Mouse (Mus musculus) cerebellum, adult 11-12 months (tissue): ENCODE results near the gene Baat.
"Not testable (repeated sequence)": the region's sequence is repeated elsewhere in the genome, so short reads cannot be mapped to it uniquely, and the experiment has no call there.

Experiments used
- DNase-seq: peaks from one replicate; pipeline ENCODE4 v3.0.0; 2022

Baat gene

DNA sequence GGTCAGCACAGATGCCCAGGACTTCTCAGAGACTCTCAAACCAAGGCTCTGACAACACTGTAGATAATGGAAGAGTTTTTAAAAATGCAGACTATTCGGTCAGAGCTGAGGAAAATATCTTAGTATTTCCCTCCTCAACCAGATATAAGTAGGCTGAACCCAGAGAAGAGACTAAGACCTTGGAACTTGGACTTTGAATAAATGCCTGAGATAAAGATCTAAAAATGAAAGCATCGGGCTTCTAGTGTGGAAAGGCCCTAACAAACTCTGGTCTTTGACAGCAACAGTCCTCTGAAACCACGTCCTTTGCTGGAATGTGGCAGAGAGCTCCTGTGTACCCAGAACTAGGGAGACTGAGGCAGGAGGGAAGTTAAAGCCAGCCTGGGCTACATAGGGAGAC, at the start of gene Baat:
TSS of gene Baat (minus strand) at position 172 of the 400 bp plus-strand sequence.
- no peak for DNase-seq

DNA sequence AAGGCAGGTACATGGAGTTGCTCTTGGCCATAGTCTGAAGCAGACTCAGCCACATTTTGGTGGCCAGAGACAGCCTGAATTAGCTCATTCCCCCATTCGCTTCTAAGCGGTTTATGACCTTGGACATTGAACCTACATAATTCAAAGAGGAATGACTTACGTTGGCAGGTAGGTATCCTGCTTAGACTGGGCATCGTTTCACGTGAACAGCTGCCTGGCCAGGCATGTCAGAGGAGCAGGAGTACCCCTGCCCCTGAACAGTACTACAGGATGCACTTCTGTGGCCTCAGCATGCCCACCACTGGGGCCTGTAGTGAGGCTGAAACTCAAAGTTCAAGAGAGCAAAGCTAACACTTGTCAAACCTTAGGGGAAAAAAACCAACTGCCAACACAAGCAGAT, 47.0 kb upstream of the Baat start:
- DNase-seq, result no peak

DNA sequence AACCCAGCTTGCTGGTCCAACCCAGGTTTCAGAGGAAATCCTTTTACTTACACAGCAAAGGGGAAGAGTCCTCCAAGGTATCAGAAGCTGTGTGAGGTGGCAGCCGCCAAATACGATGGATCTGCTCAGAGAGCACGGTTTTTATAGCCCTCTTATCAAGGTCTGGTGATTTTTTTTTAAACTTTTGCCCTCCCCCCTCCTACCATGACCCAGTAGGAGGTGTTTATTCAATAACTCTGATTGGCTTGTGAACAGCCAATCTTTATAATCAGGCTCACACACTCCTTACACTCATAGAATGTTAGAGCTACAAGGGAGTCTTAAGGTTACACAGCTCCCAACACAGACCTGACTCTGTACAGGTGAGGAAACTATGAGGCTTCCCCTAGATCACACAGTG, 43.0 kb upstream of the Baat start, which contains the start of gene Aldob:
TSS of gene Aldob (minus strand) at position 164 of the 400 bp plus-strand sequence.
- no peak for DNase-seq

DNA sequence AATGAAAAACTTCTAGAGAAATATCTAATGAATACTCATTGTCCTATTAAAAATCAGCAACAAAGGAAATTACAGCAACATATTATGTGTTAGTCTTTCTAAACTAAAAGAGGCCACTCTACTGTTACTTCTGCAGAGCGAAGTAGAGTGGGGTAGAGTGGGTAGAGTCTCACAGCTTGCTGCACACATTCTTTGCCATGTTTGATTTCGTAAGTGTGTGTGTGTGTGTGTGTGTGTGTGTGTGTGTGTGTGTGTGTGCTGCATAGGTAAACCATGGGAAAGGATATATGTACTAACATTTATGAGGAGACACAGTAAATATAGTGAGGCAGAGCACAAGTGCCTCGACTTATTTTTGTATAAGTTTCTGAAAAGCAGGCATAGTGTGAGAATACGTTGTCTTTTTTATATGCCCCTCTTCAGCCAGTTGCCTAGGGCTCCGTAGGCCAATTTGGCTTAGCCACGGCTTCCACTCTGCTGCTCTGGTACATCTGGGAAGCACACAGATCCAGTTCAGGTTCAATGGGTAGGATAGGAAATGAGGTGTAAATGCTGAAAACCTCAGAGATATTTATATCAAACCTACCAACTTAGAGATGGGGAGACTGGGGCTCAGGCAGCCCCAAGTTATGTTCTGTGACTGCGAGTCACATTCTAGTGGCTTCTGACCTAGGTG, 41.3 kb upstream of the Baat start:
- DNase-seq, result no peak

DNA sequence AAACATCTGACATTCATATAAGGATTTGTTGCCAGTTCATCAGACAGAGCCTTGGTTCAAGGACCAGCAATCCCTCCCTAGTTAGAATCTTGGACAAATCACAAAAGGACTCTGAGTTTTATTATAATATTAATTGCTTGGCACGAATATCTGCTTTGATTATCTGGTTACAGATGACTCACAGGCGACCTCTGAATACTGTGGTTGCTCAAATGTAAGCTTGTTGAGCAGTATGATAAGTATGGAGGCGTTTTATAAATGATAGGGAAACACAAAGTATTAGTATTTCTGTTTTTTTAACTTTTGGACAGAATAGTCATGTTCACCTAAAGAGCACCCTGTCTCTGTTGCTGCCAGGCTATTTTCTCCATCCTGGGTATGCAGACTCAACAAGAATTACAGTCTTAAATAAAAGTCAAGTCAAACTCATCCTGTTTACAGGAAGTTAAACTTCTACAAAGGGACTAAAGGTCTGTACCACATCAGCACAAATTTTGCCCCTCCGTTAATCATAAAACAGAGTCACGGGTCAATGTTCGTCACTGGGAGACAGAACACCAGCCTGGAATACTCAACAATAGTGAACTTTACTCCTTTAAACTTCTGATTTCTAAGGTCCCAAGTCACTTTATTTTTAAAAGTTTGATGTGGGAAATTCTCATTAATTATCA, 40.7 kb upstream of the Baat start:
- DNase-seq, result no peak

DNA sequence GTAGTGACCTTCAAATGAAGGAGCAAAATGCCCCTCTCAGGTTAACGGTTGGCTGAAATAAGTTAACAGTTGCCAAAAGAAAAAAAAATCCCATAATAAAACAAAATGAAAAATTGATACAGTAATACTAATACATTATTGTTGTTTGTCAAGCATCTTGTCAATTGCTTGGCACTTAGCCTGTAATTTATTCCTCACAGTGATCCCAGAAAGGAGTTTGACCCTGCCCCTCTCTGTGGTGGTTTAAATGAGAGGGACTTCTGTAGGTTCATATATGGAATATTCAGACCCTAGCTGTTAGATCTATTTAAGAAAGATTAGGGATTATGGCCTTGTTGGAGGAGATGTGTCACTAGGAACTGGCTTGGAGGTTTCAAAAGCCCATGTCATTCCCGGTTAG, 39.7 kb upstream of the Baat start:
- DNase-seq, result no peak

DNA sequence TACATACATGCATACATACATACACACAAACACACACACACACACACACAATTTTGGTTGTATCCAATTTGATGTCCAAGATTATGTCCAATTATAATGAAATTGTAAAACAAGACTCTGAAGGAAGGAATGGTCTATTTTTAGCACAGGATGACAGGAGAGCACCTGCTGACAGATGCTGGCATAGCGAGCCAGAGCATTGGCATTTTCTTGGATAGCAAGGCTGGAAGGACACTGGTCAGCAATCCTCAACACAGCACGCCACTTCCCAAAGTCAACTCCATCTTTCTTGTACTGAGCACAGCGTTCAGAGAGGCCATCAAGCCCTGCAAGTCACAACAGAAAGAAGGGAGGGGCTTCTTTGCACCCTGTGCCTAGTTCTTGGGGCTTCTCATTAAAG, 34.6 kb upstream of the Baat start:
- no peak for DNase-seq

DNA sequence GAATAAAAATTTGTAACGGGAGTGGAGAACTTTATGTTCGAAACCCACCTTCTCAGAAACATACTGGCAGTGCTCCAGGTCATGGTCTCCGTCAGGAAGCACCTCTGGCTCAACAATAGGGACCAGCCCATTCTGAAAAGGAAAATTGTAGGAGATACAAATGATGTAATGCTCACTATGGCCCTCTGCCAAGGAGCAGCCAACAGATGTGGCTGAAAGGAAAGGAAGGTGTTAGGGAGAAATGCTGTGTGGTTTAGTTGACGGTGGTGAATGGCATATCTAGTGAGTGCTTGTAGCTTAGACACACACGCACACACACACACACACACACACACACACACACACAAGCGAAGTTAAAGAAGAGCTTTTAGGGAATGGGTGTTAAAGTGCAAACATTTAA, 33.3 kb upstream of the Baat start:
- no peak for DNase-seq

DNA sequence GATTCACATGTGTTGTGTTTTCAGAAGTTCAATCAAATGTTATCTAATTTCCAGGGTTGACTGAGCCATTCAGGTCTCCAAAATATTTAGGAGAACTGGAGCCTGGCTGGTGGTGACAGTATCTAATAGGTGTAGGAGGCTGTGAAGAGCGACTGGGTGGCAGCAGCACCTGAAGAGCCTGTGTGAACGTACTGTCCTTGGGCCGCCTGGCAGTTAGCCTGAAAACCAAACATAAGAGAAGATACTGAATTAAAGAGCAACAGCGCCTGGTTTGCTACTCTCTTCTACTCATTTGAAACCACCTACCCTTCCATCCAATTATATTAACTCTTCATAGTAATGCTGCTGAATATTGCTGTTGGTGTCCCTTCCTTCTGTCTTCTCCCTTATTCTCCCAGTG, 30.3 kb upstream of the Baat start:
- DNase-seq, result no peak

DNA sequence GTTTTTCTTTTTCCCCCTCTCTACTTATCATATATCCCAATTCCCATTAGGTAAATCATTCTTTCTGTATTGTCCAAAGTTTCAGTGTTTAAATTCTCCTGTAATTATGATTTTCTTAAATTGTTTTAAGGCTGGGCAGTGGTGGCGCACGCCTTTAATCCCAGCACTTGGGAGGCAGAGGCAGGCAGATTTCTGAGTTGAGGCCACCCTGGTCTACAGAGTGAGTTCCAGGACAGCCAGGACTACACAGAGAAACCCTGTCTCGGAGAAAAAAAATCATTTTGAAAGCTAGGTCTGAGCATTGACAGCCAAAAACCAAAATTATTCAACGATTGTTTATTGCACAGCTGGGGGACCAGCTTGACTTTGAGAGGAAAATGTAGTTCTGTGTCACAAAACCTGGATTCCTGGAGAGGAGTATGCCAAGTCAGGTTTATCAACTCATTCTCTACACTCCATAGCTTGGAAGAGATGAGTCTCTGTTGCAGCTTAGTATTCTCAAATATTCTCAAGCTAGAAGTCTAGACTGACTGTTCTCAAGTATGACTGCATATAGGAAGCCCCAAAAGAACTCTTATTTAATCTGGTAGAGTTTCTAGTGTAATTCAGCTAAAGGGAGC, 29.4 kb upstream of the Baat start:
- no peak for DNase-seq

DNA sequence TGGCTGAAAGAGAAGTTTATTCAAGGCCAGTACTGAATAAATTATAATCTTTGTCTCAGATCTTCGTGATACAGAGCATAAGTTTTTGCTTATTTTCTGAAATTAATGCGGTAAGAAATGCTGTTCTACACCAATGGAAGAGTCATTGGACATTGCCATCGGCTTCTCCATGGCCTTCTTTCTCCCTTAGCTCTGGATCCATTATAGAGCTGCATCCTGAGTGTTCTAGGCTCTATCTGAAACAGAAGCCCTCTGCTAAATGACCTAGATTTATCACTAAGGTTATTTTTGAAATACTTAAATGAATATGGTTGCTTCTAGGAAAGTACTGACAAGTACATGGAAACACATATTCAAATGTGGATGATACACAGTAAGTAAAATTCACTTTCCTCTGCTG, 28.7 kb upstream of the Baat start:
- DNase-seq, result no peak

DNA sequence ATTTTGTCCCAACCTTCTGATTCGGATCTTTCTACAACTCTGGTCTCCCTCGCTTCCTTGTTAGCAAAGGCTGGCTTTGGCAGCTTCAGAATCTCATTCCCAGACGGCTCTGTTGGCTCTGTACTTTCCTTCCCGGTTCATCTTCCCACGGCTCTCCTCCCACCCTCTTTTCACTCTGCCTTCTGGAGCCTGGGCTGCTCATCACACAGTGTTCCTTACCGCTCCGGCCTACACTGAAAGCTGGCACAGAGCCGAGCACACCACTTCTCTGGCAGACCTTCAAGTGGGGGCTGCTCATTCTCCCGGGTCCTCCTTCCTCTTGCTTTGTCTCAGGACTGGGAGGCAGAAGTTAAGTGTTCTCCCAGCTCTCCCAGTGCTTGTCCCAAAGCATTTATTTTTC, 16.2 kb upstream of the Baat start:
- DNase-seq, result peak; percentile 47

DNA sequence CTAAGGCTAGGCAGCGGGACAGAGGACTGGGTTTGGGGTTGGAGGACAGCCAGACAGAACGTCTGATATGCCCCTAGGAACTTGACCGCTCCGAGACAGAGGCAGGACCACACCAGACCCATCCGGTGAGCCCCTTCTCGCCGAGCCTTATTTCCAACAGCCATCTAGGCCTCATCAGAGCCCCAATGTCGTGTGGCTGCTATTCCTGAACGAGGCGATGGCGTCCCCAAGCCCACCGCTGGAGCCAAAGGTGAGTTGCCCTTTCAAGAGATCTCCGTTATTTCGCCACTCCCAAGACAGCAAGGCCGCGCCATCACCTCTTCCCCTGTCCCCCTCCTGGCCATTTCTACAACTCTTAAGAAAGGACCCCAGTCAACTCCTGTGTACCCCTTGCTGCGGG, 15.0 kb upstream of the Baat start:
- no peak for DNase-seq

DNA sequence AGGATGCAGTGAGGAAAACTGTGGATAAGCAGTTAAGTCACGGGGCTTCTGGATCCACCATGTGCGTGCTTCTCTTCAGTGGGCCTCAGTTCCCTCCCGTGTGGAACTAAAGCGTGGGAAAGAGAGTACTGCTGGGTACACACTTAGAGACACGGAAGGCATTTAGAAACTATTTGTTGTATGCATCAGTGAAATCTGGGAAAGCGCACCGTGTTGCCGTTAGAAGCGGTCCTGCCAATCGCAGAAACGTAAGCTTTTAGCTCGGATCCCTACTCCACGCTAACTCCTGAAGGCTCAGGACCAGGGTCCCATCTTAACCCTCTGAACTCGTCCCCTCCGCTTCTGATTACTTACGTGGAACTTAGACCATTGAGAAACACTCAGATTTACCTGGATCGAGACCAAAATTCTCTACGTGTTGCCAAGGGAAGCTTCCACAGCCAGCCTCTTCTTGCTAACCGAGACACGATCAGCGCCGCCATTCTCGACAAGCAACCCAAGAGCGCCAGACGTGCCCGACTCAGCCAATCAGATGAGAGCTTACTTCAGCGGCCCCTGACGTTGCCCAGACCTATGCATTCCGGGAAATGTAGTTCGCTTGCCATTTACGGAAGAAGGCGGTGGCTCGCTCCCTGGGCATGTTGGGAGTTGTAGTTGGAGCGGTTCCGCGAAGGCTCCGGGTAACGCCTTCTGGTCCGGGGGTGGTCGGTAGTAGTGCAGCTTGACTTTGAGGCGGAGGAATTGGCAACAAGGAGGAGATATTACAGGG, 14.4 kb upstream of the Baat start, which contains the start of the genes Mrpl50 and Zfp189:
TSS of gene Mrpl50 (minus strand) at position 522 of the 769 bp plus-strand sequence.
TSS of gene Zfp189 (plus strand) at position 605 of the 769 bp plus-strand sequence.
- peak; percentile 96 for DNase-seq

DNA sequence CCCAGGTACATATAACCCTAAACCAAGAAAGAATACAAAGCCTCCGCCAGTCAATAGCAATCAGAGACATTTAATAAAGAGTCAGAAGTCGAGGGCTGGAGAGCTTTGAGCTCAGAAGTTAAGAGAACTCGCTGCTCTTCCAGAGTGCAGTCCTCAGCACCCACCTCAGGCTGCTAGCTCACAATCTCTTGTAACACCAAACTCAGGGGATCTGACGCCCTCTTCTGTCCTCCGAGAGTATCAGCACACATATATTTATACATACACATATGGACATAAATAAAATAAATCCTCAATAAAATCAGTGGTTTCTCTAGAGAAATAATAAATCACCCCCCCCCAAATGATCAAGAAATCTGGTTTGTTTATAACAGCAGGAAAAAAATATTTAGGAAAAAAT, 13.1 kb upstream of the Baat start:
- DNase-seq, result no peak

DNA sequence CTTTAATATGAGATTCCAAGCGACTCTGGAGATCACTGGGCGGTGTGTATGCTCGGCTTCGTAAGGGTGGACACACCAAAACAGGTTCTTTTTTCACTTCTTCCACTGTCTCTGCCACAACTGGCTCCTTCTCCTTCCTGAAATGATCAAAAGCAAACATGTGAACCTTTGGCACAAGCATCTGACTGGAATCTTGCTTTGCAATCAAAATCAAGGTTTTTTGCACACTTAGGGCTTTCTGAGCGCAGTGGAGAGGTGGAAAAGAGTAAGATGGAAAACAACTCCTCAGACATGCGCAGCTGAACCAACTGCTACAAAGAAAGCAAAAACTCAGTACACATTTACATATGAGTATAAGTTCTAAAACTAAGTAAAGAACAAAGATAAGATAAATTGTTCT, 8.1 kb upstream of the Baat start:
- DNase-seq, result no peak

DNA sequence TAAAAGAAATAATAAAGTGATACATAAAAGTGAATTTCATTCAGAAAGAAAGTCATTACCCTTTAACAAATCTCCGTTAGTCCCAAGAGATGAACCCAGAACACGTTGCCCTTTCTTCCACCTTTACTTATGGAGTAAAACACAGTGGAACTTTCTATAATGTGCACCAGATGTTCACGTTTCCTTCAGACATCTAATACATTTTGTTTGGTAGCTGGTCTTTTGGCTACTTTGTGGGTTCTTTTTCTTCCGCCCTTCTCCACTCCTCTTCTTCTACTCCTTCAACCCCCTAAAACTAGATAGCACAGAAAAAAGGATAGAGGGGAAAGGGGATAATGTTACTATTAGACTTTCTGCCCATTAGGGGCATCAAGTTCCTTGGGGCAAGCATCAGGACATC, 6.3 kb upstream of the Baat start:
- DNase-seq, result no peak

DNA sequence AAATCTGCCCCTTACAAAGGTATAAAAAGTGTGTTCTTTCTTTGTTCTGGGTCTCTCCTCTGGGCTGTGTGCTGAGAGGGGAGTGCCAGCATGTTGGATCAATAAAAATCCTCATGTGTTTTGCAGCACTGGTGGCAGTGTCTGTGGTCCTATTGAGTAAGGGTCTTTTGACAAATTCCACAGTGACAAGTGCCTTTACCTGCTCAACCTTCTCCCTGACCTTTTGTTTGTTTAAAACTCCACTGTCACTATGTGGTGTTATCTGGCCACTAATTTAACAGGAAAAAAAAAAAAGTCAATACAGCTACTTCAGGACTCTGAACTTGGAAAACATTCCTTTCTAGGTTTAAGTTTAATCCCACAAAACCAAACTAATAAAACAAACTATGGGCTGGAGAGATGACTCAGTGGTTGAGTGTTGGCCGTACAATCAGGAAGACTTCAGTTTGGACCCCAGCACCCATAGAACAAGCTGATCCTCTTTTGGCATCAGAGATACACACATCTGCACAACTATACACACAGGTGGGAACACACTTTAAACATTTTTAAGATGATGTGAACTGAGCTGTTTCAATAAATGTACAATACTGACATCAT, 4.0 kb upstream of the Baat start:
- not testable (repeated sequence) for DNase-seq

DNA sequence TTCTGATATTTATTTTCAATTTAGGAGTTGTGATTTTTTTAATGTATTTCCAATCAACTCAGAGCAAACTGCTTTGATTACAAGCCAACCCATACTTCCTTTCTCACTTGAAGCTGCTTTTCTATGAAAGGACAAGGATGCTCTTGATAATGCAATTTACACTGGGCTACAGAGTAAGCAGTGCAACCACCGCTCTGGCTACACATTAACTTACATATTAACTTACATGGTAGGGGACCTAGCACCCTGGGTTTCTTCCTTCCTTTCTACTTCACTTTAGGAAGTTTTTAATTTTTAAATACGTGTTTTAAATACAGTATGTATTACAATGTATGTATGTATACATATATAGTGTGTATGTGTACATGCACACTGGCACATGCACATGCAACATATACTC, 2.8 kb upstream of the Baat start:
- no peak for DNase-seq

DNA sequence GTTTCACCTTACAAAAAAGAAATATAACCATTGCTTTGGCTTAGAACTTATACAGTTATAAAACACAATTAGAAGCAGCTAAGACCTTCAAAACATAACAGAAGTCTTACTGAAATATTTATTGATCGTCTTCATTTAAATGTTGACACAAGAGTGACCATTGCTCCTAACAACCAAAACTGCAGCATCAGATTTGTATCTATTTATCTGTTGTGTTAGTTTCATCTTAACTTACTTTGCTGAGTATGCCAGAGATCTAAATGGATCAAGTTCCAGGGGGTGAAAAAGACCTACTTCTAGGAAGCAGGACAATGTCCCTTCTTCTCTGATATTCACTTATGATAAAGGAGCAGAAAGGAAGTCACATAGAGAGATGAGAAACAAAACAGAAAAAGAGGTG, 2.8 kb downstream of the Baat start:
- no peak for DNase-seq

DNA sequence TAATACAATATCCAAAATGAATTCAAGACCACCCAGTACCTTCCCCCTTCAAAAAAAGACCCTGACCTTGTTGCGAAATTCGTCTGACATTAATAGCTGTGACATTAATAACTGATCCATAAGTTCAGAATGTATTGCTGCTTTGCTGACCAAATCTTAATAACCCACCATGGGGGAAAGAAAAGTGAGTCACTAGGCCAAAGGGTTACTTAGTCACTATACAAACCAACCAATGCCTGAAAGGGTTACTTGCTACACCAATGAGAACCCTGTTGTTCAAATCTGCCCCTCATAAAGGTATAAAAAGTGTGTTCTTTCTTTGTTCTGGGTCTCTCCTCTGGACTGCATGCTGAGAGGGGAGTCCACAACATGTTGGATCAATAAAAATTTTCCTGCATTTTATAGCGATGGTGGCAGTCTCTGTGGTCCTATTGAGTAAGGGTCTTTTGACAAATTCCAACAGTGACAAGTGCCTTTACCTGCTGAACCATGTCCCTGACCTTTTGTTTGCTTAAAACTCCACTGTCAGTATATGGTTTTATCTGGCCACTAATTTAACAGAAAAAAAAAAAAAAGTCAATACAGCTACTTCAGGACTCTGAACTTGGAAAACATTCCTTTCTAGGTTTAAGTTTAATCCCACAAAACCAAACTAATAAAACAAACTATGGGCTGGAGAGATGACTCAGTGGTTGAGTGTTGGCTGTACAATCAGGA, 20.3 kb downstream of the Baat start:
- not testable (repeated sequence) for DNase-seq

DNA sequence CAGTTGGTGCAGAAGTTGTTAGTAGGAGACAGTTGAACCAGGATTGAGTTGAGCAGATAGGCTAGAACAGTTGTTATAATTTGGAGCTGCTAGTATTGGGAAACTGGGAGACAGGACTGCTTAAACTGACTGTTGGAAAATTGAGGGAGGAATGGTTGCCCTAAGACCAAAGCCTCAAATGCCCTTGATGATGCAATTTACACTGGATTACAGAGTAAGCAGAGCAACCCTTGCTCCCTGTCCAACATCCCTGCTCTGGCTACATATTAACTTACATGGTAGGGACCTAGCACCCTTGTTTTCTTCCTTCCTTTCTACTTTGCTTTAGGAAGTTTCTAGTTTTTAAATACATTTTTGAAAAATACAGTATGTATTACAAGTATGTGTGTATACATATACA, 20.9 kb downstream of the Baat start:
- DNase-seq, result no peak
